Mouse (Mus musculus): ENCODE measurements at regions not wholly inside any gene's neighbourhood (a gene's known extent, or its start where the extent isn't known, plus 50 kb on each side); places are given as distances from the start of the nearest gene placed in this dataset.

DNA sequence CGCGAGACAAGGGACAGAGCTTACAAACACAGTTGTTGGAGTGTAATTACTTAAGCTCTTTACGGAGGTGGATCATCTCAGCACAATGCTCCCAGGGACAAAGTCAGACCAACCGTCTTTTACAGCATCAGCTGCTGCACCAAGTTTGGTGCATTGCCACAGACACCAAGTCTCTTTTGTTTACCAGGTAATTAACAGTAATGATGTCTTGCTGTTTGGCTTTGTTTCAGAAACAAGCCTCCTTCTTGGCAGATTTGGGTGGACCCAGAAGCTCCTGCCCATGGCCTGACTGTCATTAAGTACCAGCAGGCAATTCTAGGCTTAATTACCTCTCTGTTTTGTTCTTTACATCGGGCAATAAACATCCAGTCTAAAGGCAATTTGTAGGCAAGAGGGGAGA is 572.0 kb upstream of the Itga1 start:
- no peak for DNase-seq (ENCODE audit: low read depth, low spot score)

DNA sequence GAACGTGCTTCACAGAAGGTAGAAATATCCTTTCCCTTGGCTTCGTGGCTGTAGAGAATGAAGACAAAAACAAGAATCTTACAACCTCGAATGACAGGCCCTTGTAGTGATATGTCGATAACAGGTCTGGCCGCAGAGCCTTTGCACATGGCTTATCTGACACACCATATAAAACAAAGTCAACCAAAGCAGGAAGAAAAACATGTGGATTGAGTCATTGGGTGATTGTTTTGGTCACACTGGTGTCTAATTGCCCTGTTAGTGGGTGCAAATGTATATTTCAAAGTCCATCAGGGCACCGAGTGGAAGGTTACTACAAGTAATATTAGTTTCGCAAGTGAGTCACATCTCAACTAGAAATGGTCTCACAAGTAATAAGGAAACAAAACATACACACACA is 569.9 kb upstream of the Itga1 start:
- no peak for DNase-seq (ENCODE audit: low read depth, low spot score)

DNA sequence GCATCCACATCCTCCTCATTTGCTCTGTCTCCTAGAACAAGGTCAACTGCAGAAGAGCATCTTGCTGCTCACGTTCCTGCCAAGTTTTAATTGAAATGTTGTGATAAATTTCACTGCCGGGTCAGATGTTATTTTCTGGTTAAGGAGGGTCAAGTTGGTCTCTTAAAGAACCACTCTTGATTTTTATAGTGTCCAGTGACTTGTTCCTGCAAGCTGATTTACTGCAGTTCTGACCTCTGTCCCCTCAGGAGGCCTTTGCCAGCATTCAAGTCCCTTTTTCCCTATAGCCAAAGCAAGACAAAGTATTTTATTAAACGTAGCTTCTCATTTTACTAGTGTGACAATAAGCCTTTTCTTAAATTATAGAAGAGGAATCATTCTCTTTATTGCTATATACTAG is 567.8 kb upstream of the Itga1 start:
- no peak for DNase-seq (ENCODE audit: low read depth, low spot score)

DNA sequence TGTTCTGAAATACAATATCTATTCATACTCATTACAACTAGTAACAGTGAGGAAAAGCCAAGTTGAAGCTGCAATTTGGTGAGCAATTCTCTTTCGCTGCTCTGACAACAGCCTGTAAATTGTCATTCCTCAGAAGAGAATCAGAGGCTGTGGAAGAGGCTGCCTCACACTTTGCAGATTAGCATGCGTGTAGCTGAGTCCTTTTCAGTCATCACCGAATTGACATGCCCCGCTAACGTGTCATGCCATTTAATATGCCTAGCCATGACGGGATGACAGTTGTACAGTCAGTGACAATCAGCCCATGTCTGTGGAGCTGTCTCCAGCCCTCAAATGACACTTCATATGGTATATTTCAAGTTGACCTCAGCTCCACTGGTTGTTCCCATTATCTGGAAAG is 553.4 kb upstream of the Itga1 start:
- DNase-seq (ENCODE audit: low read depth, low spot score): no peak

DNA sequence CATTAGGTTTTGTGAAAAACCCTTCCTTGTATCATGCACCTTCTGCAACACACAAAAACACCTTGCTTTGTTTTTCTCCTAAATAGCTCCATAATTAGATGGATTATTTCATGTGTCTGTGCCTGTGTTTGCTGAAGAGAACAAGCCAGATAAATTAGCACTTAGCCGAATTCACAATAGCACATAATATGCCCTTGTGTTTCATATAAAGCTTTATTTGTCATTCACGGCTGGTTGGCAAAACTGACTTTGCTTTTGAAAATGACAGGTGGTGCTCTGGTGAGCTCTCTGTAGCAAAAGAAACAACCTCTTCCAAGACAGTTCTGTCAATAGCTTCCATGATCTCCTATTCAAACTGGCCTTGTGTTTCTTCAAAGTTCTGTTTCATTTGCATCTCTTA is 551.2 kb upstream of the Itga1 start:
- no peak for DNase-seq (ENCODE audit: low read depth, low spot score)

DNA sequence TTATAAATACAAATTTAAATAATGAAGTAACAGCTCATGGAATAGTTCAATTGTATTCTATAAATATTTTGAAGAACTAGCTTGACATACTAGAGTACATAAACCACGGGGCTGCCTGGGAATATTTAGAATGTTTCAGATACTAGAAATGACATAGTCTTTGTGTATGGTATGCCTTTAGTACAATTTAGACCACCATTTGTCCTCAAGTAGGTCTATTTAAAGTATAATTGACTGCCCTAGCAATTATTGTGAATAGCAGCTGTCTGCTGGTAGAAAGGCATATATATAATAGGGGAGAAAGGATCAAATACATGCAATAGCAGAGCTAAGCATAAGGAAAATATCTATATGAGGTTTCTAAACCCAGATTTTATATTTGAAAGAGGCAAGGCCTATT is 550.6 kb upstream of the Itga1 start:
- DNase-seq (ENCODE audit: low read depth, low spot score): no peak

DNA sequence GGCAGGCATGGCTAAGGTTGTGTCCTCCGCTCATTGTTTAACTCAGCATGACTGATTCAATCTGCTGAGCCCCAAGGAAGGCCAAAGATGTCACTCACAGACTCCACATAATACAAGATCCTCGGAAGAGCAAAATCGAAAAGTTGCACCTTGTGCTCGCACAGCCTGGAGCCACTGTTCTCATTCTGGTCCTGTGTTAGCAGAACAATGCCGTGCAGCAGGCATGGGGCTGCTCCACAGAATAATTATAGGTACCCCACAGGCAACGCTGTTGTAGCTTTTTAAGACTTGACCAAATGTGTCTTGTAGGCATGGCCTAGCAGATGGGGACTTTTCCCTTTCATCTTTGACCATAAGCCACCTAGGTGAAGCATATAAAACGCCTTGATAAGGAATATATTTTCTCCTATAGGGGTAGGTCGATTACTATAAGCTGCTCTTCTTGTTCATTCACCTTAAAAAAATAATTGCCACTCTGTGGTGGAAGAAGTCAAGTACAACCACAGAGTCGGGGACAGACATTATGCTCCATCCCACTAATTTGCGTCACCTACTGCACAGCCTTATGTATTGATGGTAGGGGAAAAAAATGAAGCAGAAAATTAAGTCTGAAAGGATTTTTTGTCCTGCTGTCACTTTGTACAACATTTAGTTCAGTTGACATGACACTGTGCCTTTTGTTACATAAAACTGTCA is 529.8 kb upstream of the Itga1 start:
- DNase-seq (ENCODE audit: low read depth, low spot score): no peak

DNA sequence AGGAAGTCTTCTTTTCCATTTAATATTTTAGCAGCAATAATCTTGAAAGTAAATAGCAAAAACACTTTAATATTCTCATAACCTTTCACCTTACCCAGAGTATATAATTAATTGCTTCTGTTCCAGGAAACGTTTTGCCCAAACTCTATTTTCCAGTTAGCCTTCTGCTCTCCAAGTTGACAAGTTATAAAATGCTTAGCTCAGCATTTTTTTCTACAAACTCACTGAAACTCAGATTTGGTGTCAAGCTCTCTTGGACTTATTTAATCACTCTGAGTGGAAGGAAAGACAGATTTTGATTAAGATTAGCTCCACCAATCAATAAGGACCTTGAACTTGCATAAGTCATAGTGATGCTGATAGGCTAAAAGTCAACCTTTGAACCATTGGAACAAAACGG is 528.8 kb upstream of the Itga1 start:
- DNase-seq (ENCODE audit: low read depth, low spot score): no peak

DNA sequence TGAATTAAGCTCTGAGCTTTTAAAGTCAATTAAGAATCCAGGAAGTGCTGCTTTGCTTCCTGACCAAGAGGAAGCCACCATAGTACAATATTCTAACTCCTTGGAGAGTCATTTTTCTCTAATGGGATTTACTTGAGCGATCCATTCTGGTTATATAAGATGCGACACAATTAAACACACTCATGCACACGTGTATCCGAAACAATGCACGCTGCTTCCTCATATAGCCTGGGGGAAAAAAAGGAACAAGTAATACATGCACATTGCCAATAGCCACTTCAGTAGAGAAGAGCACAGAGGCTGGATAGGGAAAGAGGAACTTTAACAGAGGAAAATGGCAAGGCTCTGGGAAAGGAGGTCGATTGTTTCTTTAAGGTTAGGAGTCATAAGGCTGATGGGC is 511.4 kb upstream of the Itga1 start:
- no peak for DNase-seq (ENCODE audit: low read depth, low spot score)

DNA sequence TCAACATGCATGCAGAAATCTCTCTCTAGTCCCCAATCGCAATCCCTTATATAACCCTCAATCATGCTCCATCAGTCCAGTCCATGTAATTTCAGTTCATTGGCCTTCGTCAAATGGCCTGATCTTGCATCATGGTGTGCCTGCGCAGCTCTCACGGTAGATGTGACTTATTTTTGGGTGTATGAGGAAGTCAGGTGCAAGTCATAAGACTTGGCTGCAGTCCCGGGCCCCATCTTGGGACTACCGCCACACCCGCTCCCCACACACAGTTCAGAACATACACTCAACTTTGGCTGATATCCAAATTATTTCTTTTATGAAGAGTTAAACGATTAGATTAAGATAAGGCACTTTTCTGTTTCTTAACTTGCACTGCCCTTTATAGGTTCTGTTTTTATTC is 504.7 kb upstream of the Itga1 start:
- DNase-seq (ENCODE audit: low read depth, low spot score): no peak

DNA sequence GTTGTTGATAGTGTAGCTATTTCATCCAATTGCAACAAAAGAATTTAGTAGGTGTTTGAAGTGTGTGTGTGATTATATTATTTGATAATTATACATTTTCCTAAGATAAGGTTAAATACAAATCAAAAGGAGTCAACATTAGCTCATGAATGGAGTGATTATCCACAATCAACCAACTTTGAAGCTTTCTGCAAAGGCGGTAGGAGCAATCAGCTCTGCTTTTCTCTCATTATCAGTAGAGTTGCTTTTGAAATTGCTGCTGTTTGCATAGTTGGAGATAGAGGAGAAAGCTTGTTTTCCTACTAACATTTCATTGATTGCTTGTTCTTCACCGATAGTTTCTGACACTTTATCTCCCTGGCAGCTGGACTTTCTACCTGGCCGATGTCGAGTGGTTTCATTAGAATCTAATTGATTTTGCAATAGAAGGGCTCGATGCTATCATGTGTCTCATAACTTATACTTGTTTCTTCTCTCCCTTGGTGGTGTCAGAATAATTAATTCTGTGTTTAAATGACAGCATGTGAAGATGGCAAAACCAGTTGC is 493.4 kb upstream of the Itga1 start:
- no peak for DNase-seq (ENCODE audit: low read depth, low spot score)

DNA sequence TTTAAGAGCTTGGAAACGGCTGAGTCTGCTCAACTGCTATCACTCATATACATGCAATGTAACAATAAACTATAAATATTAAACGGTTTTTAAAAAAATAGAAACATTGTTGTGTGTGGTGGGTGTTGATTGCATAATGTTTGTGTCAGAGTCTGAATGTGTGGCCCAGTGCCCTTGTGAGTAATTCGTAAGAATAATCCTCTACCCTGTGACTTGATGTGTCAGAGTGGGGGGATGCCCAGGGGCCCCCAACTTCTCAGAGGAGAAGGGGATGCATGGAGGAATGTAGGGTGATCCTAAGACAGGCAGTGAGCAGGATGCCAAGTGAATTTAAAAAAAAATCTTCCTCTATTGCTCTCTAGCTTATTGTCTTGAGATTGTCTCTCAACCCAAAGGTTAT is 474.2 kb upstream of the Itga1 start:
- no peak for DNase-seq (ENCODE audit: low read depth, low spot score)

DNA sequence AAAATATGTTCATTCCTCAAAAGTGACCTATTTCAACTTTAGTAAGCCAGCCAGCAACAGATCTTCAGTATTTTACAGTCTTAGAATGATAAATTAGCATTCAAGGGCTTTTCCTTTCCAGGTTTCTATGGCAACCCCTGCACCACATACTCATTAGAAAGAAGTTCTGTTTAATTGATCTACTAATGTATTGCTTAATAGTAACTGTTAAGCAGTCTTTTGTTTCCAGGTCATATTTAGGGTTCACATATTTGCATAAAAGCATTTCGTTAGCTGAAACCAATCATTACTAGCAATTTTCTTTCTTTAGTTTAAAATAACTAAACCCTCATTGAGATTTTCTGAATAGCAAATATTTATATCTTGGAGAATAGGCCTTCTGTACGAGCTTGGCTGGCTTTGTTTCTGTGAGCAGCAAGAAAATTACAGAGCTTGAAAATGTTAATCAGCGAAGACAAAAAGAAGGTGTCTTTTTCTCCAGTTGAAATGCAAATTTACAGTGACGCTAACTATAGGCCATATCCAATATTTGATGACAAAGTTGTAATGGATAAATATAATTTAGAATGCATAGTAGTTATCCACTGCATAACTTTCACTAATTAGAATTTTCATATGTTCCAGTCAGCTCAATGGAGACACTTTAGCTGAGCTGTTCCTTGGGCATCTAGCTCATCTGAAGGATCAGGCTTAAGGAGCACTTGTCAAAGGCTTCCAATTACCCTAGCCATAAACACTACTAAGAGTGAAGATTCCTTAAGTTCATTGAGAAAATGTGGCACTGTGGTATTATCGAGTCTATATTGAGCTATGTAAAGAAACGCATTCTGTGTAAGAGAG is 473.5 kb upstream of the Itga1 start:
- peak; percentile 51 for DNase-seq (ENCODE audit: low read depth, low spot score)

DNA sequence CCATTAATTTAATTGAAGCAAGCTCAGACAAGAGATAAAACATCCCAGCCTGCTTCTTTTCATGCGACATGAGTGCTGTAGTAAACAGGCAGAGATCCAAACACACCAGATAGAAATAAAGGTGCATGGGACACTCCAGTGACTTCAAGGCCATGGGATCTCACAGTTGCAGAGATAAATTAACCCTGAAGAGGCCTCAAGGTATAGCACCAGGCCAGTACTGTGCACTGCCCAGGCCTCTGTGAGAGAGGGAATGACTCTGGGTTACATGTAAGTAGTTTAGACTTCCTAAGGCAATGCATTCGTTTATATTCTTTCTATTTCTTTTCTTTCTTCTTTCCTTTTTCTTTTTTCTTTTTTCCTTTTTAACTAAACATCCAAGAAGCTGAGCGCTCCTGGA is 439.4 kb upstream of the Itga1 start:
- no peak for DNase-seq (ENCODE audit: low read depth, low spot score)

DNA sequence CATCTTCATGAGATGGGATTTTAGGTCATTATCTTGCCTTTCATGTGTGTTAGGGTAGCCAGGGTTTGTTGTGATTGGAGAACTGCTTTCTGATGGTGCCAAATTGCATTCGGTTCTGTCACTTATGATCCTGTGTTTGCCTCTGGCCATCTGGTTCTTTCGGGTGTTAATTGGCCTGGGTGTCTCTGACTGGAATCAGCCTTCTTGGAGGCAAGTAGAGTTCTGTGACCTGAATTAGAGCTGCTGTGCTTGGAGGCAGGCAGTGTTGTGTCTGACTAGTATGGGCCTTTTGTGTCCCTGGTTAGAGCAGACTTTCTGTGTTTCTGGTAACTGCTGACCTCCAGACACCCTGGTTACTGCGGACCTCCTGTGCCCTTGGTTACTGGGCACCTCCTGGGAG is 434.1 kb upstream of the Itga1 start:
- DNase-seq (ENCODE audit: low read depth, low spot score): no peak

DNA sequence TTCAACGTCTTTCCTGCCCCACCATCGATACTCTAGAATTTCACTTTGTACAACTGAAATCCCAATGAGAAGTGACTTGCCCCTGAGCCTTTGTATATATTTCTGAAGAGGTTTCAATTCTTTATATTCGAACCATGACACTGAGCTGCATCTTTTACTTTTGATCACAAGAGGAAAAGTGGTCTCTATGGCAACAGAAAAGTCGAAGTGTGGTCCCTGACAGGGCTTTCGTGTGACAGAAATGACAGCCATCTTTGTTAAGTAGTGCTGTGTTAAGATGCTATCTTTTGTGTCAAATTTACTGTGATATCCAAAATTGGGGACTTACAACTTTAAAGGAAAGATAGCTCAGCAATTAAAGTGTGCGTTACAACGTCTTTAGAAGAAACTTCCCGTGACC is 412.1 kb upstream of the Itga1 start:
- DNase-seq (ENCODE audit: low read depth, low spot score): peak; percentile 32

DNA sequence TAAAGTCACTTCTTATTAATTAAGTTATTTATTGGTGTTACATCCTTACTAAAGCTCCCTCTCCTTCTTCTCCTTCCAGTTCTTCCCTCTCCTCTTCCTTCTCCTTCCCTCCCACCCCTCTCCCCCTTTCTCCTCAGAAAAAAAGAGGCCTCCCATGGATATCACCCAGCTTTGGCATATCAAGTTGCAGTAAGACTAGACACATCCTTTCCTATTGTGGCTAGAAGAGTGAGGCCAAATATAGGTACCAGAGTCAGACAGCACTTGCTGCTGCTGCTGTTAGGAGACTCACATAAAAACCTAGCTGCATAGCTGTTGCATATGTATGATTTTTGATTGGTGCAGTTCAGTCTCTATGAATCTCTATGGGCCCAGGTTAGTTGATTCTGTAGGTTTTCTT is 410.4 kb upstream of the Itga1 start:
- DNase-seq (ENCODE audit: low read depth, low spot score): no peak

DNA sequence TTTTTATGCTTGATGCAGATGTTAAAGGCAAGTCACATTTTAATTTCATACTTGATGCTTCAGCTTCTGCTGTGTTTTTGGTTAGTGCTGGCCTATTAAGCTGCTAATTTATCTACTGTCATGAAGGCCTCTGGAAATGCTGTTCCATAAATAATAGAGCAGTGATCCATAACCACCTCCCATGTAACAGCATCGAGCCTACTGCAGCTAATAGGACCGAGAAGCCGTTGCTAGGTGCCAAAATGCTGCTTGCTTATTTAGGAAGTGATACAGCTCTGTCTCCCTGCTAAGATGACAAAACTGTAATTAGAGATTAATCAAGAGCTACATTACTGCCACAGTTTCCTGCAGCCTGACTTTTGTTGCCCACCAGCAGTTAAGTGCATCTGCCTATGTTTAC is 406.9 kb upstream of the Itga1 start:
- DNase-seq (ENCODE audit: low read depth, low spot score): peak; percentile 14

DNA sequence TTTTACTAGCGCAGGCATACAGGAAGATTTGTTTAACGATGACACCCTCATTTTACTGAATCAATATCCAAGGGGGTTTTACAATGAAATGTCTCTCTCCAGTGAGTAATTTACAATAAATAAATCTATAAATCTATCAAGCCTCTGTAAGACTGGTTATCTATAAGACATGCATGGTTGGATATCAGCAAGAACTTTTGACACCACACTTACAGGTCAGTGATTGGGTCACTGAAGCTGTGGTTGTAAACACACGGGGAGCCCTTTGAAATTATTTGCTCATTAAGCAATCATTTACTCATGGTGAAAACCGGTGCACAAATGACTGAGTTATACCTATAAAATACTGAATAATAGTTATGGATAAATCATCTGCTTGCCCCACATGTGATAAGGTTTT is 392.6 kb upstream of the Itga1 start:
- DNase-seq (ENCODE audit: low read depth, low spot score): no peak

DNA sequence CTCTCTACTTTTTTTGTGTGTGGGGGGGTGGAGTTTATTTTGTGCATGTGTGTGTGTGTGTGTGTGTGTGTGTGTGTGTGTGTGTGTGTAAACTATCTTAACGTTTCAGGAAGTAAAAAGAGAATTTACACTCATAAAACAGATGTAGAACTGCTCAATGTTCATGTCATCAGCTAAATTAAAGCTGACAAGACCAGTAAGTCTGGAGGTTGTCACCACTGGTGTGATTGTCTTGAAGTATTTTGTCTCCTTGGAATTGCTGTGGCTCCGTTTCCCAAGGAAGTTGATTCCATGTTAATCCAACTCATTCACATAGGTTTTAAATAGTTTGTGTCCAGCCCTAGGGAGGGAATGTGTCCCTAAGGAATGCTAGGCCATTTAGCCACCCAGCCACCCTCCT is 374.1 kb upstream of the Itga1 start:
- no peak for DNase-seq (ENCODE audit: low read depth, low spot score)

DNA sequence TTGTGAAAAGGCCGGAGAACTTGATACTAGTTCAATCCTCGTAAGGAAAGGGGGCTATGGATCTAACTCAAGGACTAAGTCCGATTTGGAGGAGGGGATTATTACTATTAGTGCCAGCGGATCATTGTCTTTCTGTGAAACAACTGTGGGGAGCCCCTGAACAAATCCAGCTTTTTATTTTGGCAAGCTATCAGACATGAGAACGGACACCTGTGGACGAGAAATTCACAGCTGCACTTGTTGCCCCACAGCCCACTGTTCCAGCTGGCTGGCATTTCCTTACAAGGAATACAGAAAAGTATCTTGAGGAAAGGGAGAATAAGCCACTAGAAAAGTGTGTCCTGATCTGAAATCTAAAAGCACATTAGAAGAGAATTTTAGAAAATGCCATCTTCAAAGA is 363.9 kb upstream of the Itga1 start:
- DNase-seq (ENCODE audit: low read depth, low spot score): no peak

DNA sequence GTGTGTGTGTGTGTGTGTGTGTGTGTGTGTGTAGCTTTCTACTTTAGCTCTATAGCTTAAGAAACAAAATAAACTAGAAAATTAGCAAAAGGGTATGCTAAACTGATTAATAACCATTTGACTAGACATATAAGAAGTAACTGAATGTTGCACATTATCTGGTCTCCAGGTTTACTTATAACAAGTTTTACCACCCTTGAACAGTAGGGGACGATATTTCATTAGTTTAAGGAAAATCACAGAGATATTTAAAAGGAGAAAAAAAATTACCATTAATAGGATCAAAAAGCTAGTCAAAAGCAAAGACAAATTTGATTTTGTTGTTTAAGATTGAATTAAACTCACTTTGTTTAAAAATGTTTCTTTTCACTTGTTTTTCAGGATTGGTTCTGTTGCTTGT is 349.5 kb upstream of the Itga1 start:
- DNase-seq (ENCODE audit: low read depth, low spot score): peak; percentile 20

Data from brain, embryonic 18.5 days (tissue).